Mouse (Mus musculus) left cerebral cortex, adult 2 months (tissue): Measurements from ENCODE around the gene Ino80. TPM values are rescaled to one million over a fixed set of nuclear protein-coding genes. Genes with fewer than 3 reads are reported as not detected.

Experiments used
- DNase-seq, 2 experiments: peaks; one replicate each; pipeline ENCODE4 v3.0.0; 2021 to 2022; ENCODE audit warnings: low spot score in 2 of 2, mixed read lengths in 1 of 2; ENCODE audit errors: extremely low spot score in 1 of 2
- H3K27ac ChIP-seq: fragments of 200-600 bp; 2 replicates; pipeline ENCODE4 v1.8.1; 2022
- H3K4me3 ChIP-seq: fragments of 200-600 bp; 2 replicates; pipeline ENCODE4 v1.8.1; 2022
- CTCF ChIP-seq: fragments of 200-600 bp; IDR thresholded peaks from 2 replicates; pipeline ENCODE4 v1.8.1; 2022; ENCODE audit warnings: antibody characterized with exemption, mild to moderate bottlenecking, moderate library complexity
- intact Hi-C: fragments of 180-260 bp; cut with DNase I; formaldehyde crosslinking; loops from one replicate; pipeline ENCODE4 v1.15.1; 2025
- total RNA-seq, 2 experiments: library from RNA; stranded (reverse); gene quantifications; 2 replicates each; pipeline ENCODE4 v1.2.3; 2021

Ino80 gene
- total RNA-seq, 2 experiments from 2014 or later = 22.0 to 22.6 TPM

- DNase-seq = no peak
- H3K27ac ChIP-seq = no peak overlapping the region
- TF ChIP-seq CTCF = no peak
- H3K4me3 ChIP-seq = no peak overlapping the region
- intact Hi-C loops = no loop called here
These were observed 100.2 kb downstream of the Ino80 start for GRCm38 (mm10) chr2:119377286-119377685.

- no peak for DNase-seq
- intact Hi-C loops = no loop called here
- H3K4me3 ChIP-seq = no peak overlapping the region
- H3K27ac ChIP-seq = no peak overlapping the region
- no peak for TF ChIP-seq CTCF
These were observed 107.4 kb downstream of the Ino80 start for GRCm38 (mm10) chr2:119370116-119370515.

- intact Hi-C loops = no loop called here
- no peak for DNase-seq
- no peak overlapping the region for H3K27ac ChIP-seq
- TF ChIP-seq CTCF = no peak
- no peak overlapping the region for H3K4me3 ChIP-seq
These were observed 110.1 kb downstream of the Ino80 start for GRCm38 (mm10) chr2:119367346-119367745.

- H3K4me3 ChIP-seq = no peak overlapping the region
- no peak for TF ChIP-seq CTCF
- no peak for DNase-seq
- H3K27ac ChIP-seq = no peak overlapping the region
- intact Hi-C loops = no loop called here
These were observed 112.5 kb downstream of the Ino80 start for GRCm38 (mm10) chr2:119364969-119365368.

DNA sequence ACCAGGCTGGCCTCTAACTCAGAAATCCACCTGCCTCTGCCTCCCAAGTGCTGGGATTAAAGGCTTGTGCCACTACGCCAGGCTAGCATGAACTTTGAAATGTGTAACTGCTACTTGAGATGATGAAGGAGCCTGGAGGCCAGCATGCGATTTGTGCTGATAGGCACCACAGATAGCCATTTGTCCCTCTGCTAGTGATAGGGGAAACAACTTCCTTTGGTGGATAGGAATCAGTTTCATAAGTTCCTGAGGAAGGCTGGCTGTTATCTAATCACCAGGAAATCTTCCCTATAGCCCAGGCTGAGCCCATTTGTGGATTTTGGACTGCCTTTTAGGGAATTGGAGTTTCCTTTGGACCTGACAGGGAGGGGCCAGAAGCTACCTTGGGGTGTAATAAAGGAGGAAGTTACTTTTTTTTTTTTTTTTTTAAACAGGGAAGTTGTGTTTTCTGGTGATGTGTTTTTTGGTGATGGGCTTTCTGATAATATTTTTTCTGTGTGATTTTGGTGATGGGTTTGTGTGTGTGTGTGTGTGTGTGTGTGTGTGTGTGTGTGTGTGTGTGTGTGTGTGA, 117.7 kb downstream of the Ino80 start:
- H3K4me3 ChIP-seq = no peak overlapping the region
- intact Hi-C loops = no loop called here
- no peak for DNase-seq
- no peak overlapping the region for H3K27ac ChIP-seq
- no peak for TF ChIP-seq CTCF

GRCm38 (mm10) chr2:119358249-119358648, 119.2 kb downstream of the Ino80 start:
- no peak overlapping the region for H3K27ac ChIP-seq
- intact Hi-C loops = no loop called here
- DNase-seq = no peak
- TF ChIP-seq CTCF = no peak
- H3K4me3 ChIP-seq = no peak overlapping the region

DNA sequence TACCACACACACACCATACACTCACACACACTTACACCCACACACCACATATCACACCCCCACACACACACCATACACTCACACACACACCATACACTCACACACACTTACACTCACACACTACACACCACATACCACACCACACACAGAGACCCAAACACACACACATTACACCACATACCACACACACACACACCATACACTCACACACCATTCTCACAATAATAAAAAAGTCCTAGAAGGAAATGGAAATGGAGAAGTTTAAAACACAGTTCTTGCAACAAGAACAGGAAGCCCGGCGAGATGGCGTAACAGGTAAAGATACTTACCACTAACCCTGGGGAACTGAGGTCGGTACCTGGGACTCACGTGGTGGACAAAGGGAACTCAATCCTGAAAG, 120.7 kb downstream of the Ino80 start:
- Histone ChIP-seq H3K27ac (no peak overlapping the region), H3K4me3 (no peak overlapping the region)
- DNase-seq = no peak
- intact Hi-C loops = no loop called here
- no peak for TF ChIP-seq CTCF

GRCm38 (mm10) chr2:119356310-119356709, 121.2 kb downstream of the Ino80 start:
- Histone ChIP-seq H3K4me3 (no peak overlapping the region), H3K27ac (no peak overlapping the region)
- no peak for DNase-seq
- TF ChIP-seq CTCF = no peak
- intact Hi-C loops = no loop called here

DNA sequence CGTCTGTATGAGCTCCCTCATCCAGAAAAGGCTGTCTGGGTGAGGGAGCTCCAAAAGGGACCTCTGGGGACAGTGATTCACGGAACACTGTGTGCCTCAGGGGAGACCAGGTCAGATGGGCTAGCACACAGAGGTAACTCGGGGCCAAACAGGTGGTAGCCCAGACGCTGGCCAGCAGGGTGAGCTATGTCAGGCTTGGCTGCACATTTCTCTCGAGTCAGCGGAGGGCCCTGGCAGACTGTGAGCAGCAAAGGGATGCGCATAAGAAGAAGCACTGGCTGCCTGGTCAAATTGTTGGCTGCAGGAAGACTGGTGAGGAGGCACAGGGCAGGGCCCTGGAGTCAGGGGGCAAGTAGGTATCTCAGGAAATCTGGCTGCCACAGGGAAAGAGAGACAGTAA, 121.8 kb downstream of the Ino80 start:
- H3K4me3 ChIP-seq = no peak overlapping the region
- DNase-seq = no peak
- no peak overlapping the region for H3K27ac ChIP-seq
- intact Hi-C loops = no loop called here
- no peak for TF ChIP-seq CTCF

GRCm38 (mm10) chr2:119355089-119355488, 122.4 kb downstream of the Ino80 start:
- TF ChIP-seq CTCF = no peak
- no peak for DNase-seq
- intact Hi-C loops = no loop called here
- H3K4me3 ChIP-seq = no peak overlapping the region
- no peak overlapping the region for H3K27ac ChIP-seq

GRCm38 (mm10) chr2:119353707-119354106, 123.8 kb downstream of the Ino80 start:
- DNase-seq = no peak
- intact Hi-C loops = no loop called here
- TF ChIP-seq CTCF = no peak
- H3K27ac ChIP-seq = no peak overlapping the region
- H3K4me3 ChIP-seq = no peak overlapping the region

- Histone ChIP-seq H3K27ac (peak within 1 kb of the TSS; percentile 90), H3K4me3 (peak within 1 kb of the TSS; percentile 74)
- no peak for TF ChIP-seq CTCF
- peak; percentile 94 for DNase-seq
- intact Hi-C loops = no loop called here
These were observed 126.7 kb downstream of the Ino80 start, which contains the start of gene Chac1 for GRCm38 (mm10) chr2:119350555-119351486. TSS of gene Chac1 (plus strand) at chr2:119351229.
